Mouse (Mus musculus) brain, embryonic 14.5 days (tissue): Measurements from ENCODE around the gene Tead1.

Experiments used
- CTCF ChIP-seq: fragments of 200-500 bp; IDR thresholded peaks from 2 replicates; pipeline ENCODE4 v1.5.1; 2012; ENCODE audit warnings: inconsistent platforms, mild to moderate bottlenecking, moderate library complexity, borderline replicate concordance; ENCODE audit not compliant: insufficient read depth, insufficient read length; ENCODE audit errors: extremely low read depth
- POLR2A ChIP-seq: fragments of 200-500 bp; IDR thresholded peaks from 2 replicates; pipeline ENCODE4 v1.6.1; 2012; ENCODE audit warnings: mild to moderate bottlenecking, inconsistent platforms, borderline replicate concordance; ENCODE audit not compliant: poor library complexity, insufficient read depth, insufficient read length, severe bottlenecking; ENCODE audit errors: extremely low read depth

DNA sequence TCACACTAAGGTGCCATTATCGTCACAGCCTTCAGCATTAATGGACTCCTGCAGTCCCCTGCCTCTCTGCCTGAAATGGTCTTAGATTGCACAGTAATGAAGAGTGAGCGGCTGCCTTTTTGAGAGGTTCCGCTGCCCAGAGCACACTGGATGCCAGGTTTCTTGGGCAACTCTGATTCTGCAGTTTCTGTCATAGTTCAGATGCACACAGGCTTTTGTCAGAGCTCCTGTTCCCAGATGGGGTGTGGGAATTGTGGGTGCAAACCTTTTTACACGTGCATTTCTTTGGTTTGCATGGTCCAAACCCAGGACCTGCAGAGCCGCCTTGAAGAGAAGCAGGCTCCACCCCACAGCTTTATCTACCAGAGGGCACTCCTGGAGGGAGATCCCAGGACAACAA is 19.3 kb upstream of the Tead1 start:
- TF ChIP-seq CTCF = no peak
- no peak for TF ChIP-seq POLR2A
